18 mouse cellular contexts compared by ENCODE assay signal in the genomic region with DNA sequence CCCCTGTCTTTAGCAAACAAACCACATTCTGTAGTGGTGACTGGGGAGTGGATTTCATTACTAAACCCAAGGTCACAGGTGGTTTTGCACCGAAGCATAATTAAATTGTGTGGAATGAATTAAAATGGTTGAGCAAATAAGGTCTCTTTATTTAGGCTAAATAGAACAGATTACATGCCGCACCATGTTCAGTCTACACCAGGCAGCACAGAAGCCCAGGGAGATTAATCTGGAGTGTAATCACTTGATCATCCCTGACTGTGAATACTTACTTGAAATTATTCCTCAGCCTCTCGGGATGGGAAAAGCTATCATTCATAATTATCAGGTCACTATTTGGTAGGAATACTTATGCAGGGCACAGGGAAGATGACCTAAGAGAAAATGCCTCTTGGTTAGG.
A peak's percentile ranks its signal among the peaks of the same experiment; 100 is the strongest.
DNase-seq lines count a peak whose midpoint lies in the region; ATAC-seq lines count a peak whose summit lies in the region.
"Had no signal": no experiment of that assay in that cellular context is flagged by ENCODE, and none has a peak within 500 bp of the region (broad histone marks: within the 10 kb centered on the region; RNA-seq: fewer than 3 reads in every experiment).

No protein-coding gene starts in this region.

- no peak for DNase-seq in embryonic facial prominence, embryonic 14.5 days (ENCODE audit: low spot score)
- DNase-seq in embryonic facial prominence, embryonic 10.5 days (ENCODE audit: low spot score) = no peak
- DNase-seq in midbrain, embryonic 11.5 days (ENCODE audit: low spot score, missing footprints) = no peak
- no peak for DNase-seq in hindbrain, embryonic 14.5 days (ENCODE audit: low spot score)
- no peak for DNase-seq in right cerebral cortex, postnatal 36 days (ENCODE audit: low spot score in 2 of 2)
- DNase-seq: adrenal gland, postnatal 10 days; cerebellum, adult 11-12 months; cerebellum, adult 9-10 months; cerebellum, postnatal 25 days; heart, adult 18-20 months; heart, postnatal 10 days; heart, postnatal 4 days; kidney, adult 11 months had no signal

- H3K4me1 ChIP-seq in embryonic facial prominence, embryonic 14.5 days (ENCODE audit: control insufficient read depth, insufficient read depth, low read length) = no peaks in the 10 kb centered on the region
- H3K4me1 ChIP-seq in embryonic facial prominence, embryonic 10.5 days = no peaks in the 10 kb centered on the region
- H3K4me1 ChIP-seq in midbrain, embryonic 11.5 days (ENCODE audit: control insufficient read depth, insufficient read depth, low read length) = no peaks in the 10 kb centered on the region
- H3K4me1 ChIP-seq in midbrain, embryonic 16.5 days (ENCODE audit: control insufficient read depth, insufficient read depth, low read length) = no peaks in the 10 kb centered on the region
- H3K4me1 ChIP-seq in hindbrain, embryonic 14.5 days (replicated peaks; ENCODE audit: control insufficient read depth, insufficient read depth, low read length) = no peaks in the 10 kb centered on the region
- H3K4me1 ChIP-seq in intestine, embryonic 16.5 days (ENCODE audit: control insufficient read depth, insufficient read depth, low read length) = no peaks in the 10 kb centered on the region
- H3K4me1 ChIP-seq: embryonic facial prominence, embryonic 13.5 days; heart, embryonic 10.5 days had no signal

- H3K27ac ChIP-seq in embryonic facial prominence, embryonic 14.5 days (replicated peaks; ENCODE audit: low read depth, low read length) = no peak overlapping the region
- H3K27ac ChIP-seq in embryonic facial prominence, embryonic 10.5 days (replicated peaks) = no peak overlapping the region
- H3K27ac ChIP-seq in midbrain, embryonic 11.5 days (ENCODE audit: low read depth, low read length) = no peak overlapping the region
- no peak overlapping the region for H3K27ac ChIP-seq in midbrain, embryonic 16.5 days (ENCODE audit: low read length)
- no peak overlapping the region for H3K27ac ChIP-seq in hindbrain, embryonic 14.5 days
- H3K27ac ChIP-seq in intestine, embryonic 16.5 days (ENCODE audit: low read length) = no peak overlapping the region
- H3K27ac ChIP-seq: embryonic facial prominence, embryonic 13.5 days; heart, embryonic 10.5 days had no signal

- no peak overlapping the region for H3K4me2 ChIP-seq in embryonic facial prominence, embryonic 14.5 days (ENCODE audit: low read depth, low read length)
- H3K4me2 ChIP-seq in midbrain, embryonic 11.5 days = no peak overlapping the region
- no peak overlapping the region for H3K4me2 ChIP-seq in midbrain, embryonic 16.5 days (ENCODE audit: low read length)
- no peak overlapping the region for H3K4me2 ChIP-seq in hindbrain, embryonic 14.5 days (replicated peaks)
- H3K4me2 ChIP-seq in intestine, embryonic 16.5 days (ENCODE audit: low read depth, low read length) = no peak overlapping the region
- H3K4me2 ChIP-seq: embryonic facial prominence, embryonic 13.5 days had no signal

- no peaks in the 10 kb centered on the region for H3K36me3 ChIP-seq in embryonic facial prominence, embryonic 14.5 days (ENCODE audit: control insufficient read depth, insufficient read depth, low read length)
- no peaks in the 10 kb centered on the region for H3K36me3 ChIP-seq in embryonic facial prominence, embryonic 10.5 days (replicated peaks)
- H3K36me3 ChIP-seq in midbrain, embryonic 11.5 days (ENCODE audit: control insufficient read depth, insufficient read depth, low read length) = no peaks in the 10 kb centered on the region
- H3K36me3 ChIP-seq in midbrain, embryonic 16.5 days (ENCODE audit: control insufficient read depth, insufficient read depth, low read length) = no peaks in the 10 kb centered on the region
- H3K36me3 ChIP-seq in hindbrain, embryonic 14.5 days (replicated peaks; ENCODE audit: control insufficient read depth, insufficient read depth) = no peaks in the 10 kb centered on the region
- H3K36me3 ChIP-seq in intestine, embryonic 16.5 days (ENCODE audit: control insufficient read depth, insufficient read depth, low read length) = no peaks in the 10 kb centered on the region
- H3K36me3 ChIP-seq: embryonic facial prominence, embryonic 13.5 days; heart, embryonic 10.5 days had no signal

- no peaks in the 10 kb centered on the region for H3K27me3 ChIP-seq in embryonic facial prominence, embryonic 14.5 days (replicated peaks; ENCODE audit: control insufficient read depth, insufficient read depth, low read length)
- no peaks in the 10 kb centered on the region for H3K27me3 ChIP-seq in embryonic facial prominence, embryonic 10.5 days (replicated peaks; ENCODE audit: low read depth, poor library complexity, severe bottlenecking)
- no peaks in the 10 kb centered on the region for H3K27me3 ChIP-seq in midbrain, embryonic 11.5 days (ENCODE audit: control insufficient read depth, insufficient read depth, low read length)
- no peaks in the 10 kb centered on the region for H3K27me3 ChIP-seq in midbrain, embryonic 16.5 days (ENCODE audit: control insufficient read depth, insufficient read depth, low read depth, low read length)
- H3K27me3 ChIP-seq in hindbrain, embryonic 14.5 days (ENCODE audit: control insufficient read depth, insufficient read depth, low read length) = no peaks in the 10 kb centered on the region
- H3K27me3 ChIP-seq in intestine, embryonic 16.5 days (replicated peaks; ENCODE audit: control insufficient read depth, insufficient read depth, low read length) = no peaks in the 10 kb centered on the region
- H3K27me3 ChIP-seq: embryonic facial prominence, embryonic 13.5 days had no signal

- no peak overlapping the region for H3K4me3 ChIP-seq in embryonic facial prominence, embryonic 14.5 days (ENCODE audit: low read depth, low read length)
- no peak overlapping the region for H3K4me3 ChIP-seq in embryonic facial prominence, embryonic 10.5 days
- H3K4me3 ChIP-seq in midbrain, embryonic 11.5 days (ENCODE audit: low read depth, low read length) = no peak overlapping the region
- H3K4me3 ChIP-seq in midbrain, embryonic 16.5 days (ENCODE audit: low read depth, low read length) = no peak overlapping the region
- H3K4me3 ChIP-seq in hindbrain, embryonic 14.5 days (replicated peaks; ENCODE audit: low read length) = no peak overlapping the region
- H3K4me3 ChIP-seq in intestine, embryonic 16.5 days (ENCODE audit: low read length) = no peak overlapping the region
- H3K4me3 ChIP-seq: embryonic facial prominence, embryonic 13.5 days; heart, embryonic 10.5 days had no signal

- peak; percentile 30; the same call in 1 of the 2 replicates for ATAC-seq in embryonic facial prominence, embryonic 14.5 days (ENCODE audit: low read depth)
- peak; percentile 76; the same call in 1 of the 2 replicates for ATAC-seq in midbrain, embryonic 11.5 days (ENCODE audit: low FRiP score)
- ATAC-seq in midbrain, embryonic 16.5 days = no peak
- peak; percentile 51; the same call in 1 of the 2 replicates for ATAC-seq in hindbrain, embryonic 14.5 days (ENCODE audit: low FRiP score)
- no peak for ATAC-seq in intestine, embryonic 16.5 days
- ATAC-seq: forebrain, embryonic 14.5 days had no signal

- WGBS in embryonic facial prominence, embryonic 14.5 days = 53% methylated on average over 3 of the region's 3 CpGs
- WGBS in embryonic facial prominence, embryonic 10.5 days = 53% methylated on average over 3 of the region's 3 CpGs
- 62% methylated on average over 3 of the region's 3 CpGs for WGBS in midbrain, embryonic 11.5 days
- 38% methylated on average over 3 of the region's 3 CpGs for WGBS in midbrain, embryonic 16.5 days
- WGBS in hindbrain, embryonic 14.5 days = 43% methylated on average over 3 of the region's 3 CpGs
- WGBS in intestine, embryonic 16.5 days = 67% methylated on average over 3 of the region's 3 CpGs

- H3K9me3 ChIP-seq in embryonic facial prominence, embryonic 14.5 days (ENCODE audit: control insufficient read depth, low read length) = no peaks in the 10 kb centered on the region
- no peaks in the 10 kb centered on the region for H3K9me3 ChIP-seq in embryonic facial prominence, embryonic 10.5 days
- no peaks in the 10 kb centered on the region for H3K9me3 ChIP-seq in midbrain, embryonic 11.5 days (ENCODE audit: control insufficient read depth, low read length)
- H3K9me3 ChIP-seq in midbrain, embryonic 16.5 days (replicated peaks; ENCODE audit: control insufficient read depth, low read length, poor library complexity, severe bottlenecking) = no peaks in the 10 kb centered on the region; the same call in 1 of the 2 replicates
- no peaks in the 10 kb centered on the region for H3K9me3 ChIP-seq in hindbrain, embryonic 14.5 days (ENCODE audit: control insufficient read depth, low read length)
- no peaks in the 10 kb centered on the region for H3K9me3 ChIP-seq in intestine, embryonic 16.5 days (ENCODE audit: control insufficient read depth, low read length)
- H3K9me3 ChIP-seq: embryonic facial prominence, embryonic 13.5 days; heart, embryonic 10.5 days had no signal

- no peak overlapping the region for H3K9ac ChIP-seq in embryonic facial prominence, embryonic 14.5 days (ENCODE audit: low read depth, low read length)
- no peak overlapping the region for H3K9ac ChIP-seq in midbrain, embryonic 11.5 days (ENCODE audit: low read length)
- no peak overlapping the region for H3K9ac ChIP-seq in midbrain, embryonic 16.5 days (ENCODE audit: low read depth, low read length)
- no peak overlapping the region for H3K9ac ChIP-seq in hindbrain, embryonic 14.5 days
- no peak overlapping the region for H3K9ac ChIP-seq in intestine, embryonic 16.5 days (ENCODE audit: low read depth, low read length)
- H3K9ac ChIP-seq: embryonic facial prominence, embryonic 13.5 days had no signal

Comparison
In these comparisons a context has a peak if more than half of its experiments do, and no peak if none do; other contexts are left out.
1. ATAC-seq: peak in embryonic facial prominence, embryonic 14.5 days (single experiment), midbrain, embryonic 11.5 days (single experiment) and hindbrain, embryonic 14.5 days (single experiment); none in midbrain, embryonic 16.5 days (single experiment) and intestine, embryonic 16.5 days (single experiment).